Mouse (Mus musculus) heart, postnatal 14 days (tissue): ENCODE results near the gene Ano3. TPM values are rescaled to one million over a fixed set of nuclear protein-coding genes. Genes with fewer than 3 reads are reported as not detected.
"Not testable (repeated sequence)": the region's sequence is repeated elsewhere in the genome, so short reads cannot be mapped to it uniquely, and the experiment has no call there.

Experiments
- DNase-seq, 2 experiments: peaks; one replicate each; pipeline ENCODE4 v3.0.0; 2021 to 2022
- intact Hi-C: fragments of 180-260 bp; cut with DNase I; formaldehyde crosslinking; loops from one replicate; pipeline ENCODE4 v1.15.1; 2025
- long read RNA-seq, 2 experiments: library from polyadenylated mRNA; stranded (forward); transcript quantifications; one replicate each; pipeline ENCODE4 v2.0.0; 2021
- total RNA-seq, 2 experiments: library from RNA; stranded (reverse); gene quantifications; 2 replicates each; pipeline ENCODE4 v1.2.3; 2021

Ano3 gene
- under 1 TPM; 0.22 TPM for total RNA-seq
- long read RNA-seq, experiment 1, result 0 reads
- long read RNA-seq, experiment 2, result 0 reads

GRCm38 (mm10) chr2:110950823-110951222 is at the start of gene Ano3:
Gene Ano3 (minus strand): TSS chr2:110950923.
- DNase-seq, intact Hi-C loops: not testable (repeated sequence)

DNA sequence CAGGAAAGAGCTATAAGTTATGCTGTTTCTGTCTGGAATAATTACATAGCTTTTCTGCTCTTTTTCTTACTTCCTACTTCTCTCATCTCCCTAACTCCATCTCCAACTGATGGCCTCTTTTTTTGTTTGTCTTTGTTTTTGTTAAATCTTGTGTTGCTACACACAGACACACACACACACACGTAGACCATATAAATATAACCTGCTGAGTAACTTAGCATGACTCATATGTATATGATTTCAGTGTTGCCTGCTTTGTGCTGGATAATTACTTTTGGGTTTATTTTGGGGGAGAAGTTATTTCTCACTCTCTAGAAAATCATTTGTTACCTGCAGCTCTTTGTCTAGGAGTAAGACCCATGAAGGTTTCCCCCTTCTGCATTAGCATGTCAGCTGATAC is 39.3 kb upstream of the Ano3 start:
- intact Hi-C loops, result no loop called here
- DNase-seq, result no peak

GRCm38 (mm10) chr2:110989539-110989938 is 38.8 kb upstream of the Ano3 start:
- intact Hi-C loops, result loop anchor here (10.0 kb wide), 1 partner anchor 765 kb away; no protein-coding TSS in a partner anchor
- no peak for DNase-seq

- intact Hi-C loops, result loop anchor here (10.0 kb wide), 1 partner anchor 761 kb away; no protein-coding TSS in a partner anchor
- DNase-seq, result no peak
Observed at GRCm38 (mm10) chr2:110985853-110986271, 35.1 kb upstream of the Ano3 start.

DNA sequence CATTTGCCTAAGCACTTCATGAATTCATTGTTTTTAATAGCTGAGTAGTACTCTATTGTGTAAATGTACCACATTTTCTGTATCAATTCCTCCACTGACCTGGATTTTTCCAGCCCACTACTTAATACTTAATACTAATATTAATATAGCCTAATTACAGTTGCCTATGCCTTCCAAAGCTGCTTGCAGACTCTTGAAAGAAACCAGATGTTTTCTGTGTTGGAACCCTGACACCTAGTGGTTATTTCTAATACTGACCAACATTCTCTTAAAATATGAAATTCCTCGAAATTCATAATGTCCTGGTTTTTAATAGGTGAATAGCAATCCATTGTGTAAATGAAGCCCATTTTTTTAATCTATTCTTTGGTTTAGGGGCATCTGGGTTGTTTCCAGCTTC is 31.0 kb upstream of the Ano3 start:
- intact Hi-C loops, result loop anchor here (1.0 to 10.0 kb wide), 2 partner anchors 318 to 757 kb away; no protein-coding TSS in a partner anchor
- DNase-seq, result no peak

- intact Hi-C loops, result loop anchor here (10.0 kb wide), 1 partner anchor 755 kb away; no protein-coding TSS in a partner anchor
- DNase-seq, result no peak
Observed at GRCm38 (mm10) chr2:110979610-110980009, 28.9 kb upstream of the Ano3 start.

DNA sequence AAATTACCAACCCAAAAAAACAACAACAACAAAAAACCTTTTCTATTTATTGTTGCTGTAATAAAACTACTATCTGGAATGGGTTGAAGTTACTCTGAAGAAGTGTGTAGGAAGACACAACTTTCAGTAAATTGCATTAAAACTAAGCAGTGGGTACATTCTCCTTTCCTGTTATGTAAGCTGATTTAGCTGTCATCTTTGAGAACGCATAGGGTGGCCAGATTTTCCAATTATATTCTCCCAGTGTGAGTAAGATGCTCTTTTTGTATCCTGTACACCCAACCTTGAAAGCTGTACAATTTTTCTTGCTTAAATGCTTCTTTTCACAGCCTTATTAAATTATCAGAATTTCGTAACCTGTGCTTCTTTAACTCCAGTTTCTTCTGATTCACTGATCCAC is 26.1 kb upstream of the Ano3 start:
- no peak for DNase-seq
- intact Hi-C loops, result no loop called here

- intact Hi-C loops, result no loop called here
Observed at GRCm38 (mm10) chr2:110970158-110970557, 19.4 kb upstream of the Ano3 start.

GRCm38 (mm10) chr2:110965398-110965797 is 14.7 kb upstream of the Ano3 start:
- no peak for DNase-seq
- intact Hi-C loops, result no loop called here

More at GRCm38 (mm10) chr2:110970158-110970557, 19.4 kb upstream of the Ano3 start:
- no peak for DNase-seq

DNA sequence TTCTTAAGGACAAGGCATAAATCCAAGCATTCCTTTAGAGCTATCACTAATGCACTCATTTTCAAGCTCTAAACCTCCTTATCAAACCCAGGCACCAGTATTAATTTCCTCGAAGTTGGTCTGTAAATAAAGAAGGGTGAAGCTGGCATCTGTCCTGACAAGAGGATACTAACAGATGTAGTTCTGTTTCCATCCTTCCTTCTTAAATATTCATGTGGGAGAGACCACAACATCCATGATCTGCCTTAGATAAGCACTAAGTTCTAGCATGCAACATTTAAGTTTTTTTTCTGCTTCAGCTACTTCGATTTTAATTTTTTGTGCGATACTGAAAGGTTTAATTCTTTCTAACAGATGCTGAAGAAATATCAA is 305 bp downstream of the Ano3 start:
- intact Hi-C loops, result no loop called here
- no peak for DNase-seq

DNA sequence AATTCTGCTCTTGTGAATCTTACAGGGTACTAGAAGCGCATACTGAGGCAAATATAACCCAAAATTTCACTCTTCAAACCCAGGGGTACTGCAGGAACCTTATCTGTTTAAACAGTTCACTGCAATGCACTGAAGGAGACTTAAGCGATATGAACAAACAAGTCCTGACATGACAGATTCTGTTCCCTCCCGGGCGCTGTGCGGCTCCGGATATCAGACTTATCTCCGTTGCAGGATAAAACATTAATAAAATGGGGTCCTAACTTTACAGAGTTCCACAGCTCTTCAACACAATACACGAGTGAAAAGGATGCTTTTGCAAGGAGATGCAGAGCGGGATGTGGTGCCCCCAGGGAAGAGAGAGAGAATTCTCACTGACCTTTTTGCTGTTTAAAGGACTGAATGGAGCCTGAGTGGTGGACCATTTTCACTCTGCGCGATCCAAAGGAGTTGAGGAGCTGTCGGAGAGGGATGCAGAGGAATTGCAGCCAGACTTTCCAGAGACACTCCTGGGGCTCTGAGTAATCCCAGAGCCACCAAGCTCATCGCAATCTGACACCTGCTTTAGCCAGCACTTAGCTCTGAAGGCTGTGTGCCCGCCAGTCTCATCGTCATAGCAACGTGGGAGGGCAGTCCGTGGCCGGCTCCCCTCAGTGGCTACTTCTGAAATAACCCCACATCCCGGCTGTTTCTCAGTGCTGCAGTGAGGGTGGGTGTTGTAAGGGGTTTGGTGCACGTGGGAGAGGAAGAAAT is 868 bp downstream of the Ano3 start:
- intact Hi-C loops, result no loop called here
- peak; percentile 7 to 23 for DNase-seq

DNA sequence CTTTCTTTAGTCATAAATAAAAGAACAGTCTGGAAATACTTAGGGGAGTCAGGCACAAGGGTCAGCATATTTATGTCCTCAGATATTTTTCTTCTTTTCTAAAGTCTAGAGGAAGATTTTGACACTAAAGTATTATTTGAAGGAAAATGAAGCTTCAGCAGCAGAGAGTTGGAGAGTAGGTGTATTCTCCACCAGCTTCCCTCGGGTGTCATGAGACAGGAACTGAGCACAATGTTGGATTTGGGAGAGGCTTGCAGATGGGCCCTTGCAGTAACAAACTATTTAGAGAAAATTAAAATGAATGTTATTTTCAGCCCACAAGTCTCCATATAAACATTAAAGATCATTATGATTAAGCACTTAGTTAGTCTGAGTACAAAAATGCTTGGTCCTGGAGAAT is 5.6 kb downstream of the Ano3 start:
- intact Hi-C loops, result no loop called here
- no peak for DNase-seq

DNA sequence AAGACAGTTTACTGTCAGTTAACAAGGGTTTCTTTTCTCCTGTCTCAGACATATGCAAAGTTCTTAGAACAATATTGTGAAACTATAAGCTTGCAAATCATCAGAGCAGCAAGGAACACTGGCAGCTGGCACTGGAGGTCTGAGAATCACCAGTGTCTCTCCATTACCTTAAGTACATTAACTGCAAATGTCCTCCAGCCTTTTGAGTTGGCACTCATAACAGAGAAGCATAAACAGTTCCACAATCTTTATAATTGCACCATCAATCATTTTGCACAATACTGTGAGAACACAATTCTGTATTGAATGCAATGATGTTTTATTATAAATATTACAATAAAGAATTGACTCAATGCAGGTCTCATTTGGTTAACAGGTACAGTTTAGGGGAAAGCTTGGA is 15.0 kb downstream of the Ano3 start:
- intact Hi-C loops, result no loop called here
- DNase-seq, result no peak

DNA sequence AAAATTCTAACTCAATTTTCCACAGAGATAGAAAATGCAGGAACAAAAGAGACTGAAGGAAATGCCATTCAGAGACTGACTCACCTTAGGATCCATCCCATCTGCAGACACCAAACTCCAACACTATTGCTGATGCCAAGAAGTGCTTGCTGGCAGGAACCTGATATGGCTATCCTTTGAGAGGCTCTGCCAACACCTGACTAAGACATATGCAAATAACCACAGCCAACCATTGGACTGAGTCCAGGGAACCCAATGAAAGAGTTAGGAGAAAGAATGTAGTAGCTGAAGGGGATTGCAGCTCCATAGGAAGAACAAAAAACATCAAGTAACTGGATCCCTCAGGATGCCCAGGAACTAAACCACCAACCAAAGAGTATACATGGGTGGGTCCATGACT is 21.6 kb downstream of the Ano3 start:
- DNase-seq, result no peak
- intact Hi-C loops, result no loop called here

DNA sequence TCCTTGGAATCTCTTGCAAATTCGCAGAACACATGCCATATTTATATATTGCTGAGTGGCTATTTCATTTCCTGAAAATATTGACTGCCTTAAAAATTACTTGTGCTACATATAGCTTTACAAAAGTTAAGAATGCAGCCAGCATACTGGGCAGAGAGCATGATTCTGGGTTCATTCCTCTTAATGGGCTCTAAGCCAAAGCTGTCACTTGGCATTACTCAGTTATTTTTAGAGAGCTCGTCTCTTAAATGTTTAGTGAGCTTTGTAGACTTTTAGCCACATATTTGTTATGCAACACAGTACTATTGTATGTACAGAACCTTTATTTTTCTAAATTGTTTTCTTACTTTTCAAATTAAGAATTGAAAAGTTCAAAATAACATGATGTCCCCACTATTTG is 41.2 kb downstream of the Ano3 start:
- intact Hi-C loops, result no loop called here
- no peak for DNase-seq

GRCm38 (mm10) chr2:110906473-110906872 is 44.2 kb downstream of the Ano3 start:
- no peak for DNase-seq
- intact Hi-C loops, result no loop called here

DNA sequence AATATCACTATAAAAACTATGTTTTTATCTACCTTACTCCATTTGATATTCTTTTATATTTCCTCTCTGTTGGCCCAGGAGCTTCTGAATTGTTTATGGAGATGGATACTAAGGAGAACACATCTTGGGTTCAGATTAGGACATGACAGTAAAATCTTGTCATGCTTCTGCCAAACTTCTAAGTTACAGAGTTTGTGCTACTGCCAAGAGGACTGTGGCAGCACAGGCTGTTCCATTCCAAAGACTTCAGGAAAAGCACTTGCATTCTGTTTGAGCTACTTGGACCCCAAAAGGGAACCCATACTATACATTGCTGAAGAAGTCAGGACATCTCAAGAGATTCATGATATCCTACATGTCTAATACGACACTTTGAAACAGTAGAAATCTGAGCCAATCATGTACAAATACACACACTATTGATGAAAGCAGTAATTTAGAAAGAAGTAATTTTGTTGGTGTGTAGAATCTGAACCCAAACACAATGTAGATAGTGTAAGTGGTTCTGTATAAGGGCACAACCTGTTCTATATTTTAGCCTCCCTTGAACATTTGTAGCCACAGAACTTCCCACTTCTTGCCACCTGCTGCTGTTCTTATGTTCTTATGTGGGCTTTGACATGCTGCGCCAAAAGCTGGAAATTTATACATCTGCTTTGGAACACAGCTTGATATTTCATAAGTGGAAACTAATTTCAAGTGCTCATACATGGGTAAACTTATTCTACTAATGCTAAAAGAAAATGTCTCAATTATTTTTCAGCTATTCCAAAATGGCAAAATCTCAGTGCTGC is 54.0 kb downstream of the Ano3 start:
- intact Hi-C loops, result no loop called here
- no peak for DNase-seq

DNA sequence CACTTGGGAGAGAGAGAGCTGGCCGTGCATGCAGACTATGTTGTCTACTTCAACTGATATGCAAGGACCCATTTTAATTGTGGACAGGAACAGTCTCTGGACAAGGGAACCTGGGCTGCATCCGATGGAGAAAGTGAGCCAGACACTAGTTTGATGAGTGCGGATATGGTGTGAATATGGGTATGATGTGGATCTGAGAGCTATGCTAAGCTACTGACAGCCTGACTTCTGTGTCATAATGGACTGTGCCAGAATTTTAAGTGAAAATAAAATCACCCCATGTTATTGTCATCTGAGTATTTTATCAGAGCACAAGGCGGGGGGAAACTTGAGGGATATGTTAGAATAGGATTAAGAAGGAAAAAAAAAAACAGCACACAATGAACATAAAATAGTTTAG is 79.1 kb downstream of the Ano3 start:
- DNase-seq, result no peak
- intact Hi-C loops, result no loop called here

DNA sequence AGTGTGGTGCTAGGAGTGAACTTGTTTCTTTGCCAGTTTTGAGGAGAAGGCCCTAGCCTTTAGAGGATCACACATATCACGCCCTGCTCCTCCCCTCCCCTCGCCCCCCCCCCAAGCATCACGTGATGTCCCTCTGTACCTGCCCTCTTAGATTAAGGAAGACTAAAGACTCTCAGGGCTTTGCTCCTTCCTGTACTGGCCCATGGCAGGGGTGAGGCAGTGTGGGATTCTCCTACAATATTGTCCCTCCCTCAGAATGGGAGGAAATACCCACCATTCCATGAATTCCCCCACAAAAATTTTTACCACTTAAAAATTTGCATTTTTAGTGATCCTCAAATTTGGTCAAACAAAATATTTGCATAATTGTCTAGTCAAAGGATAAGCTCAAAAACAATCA is 85.1 kb downstream of the Ano3 start:
- DNase-seq, result no peak
- intact Hi-C loops, result no loop called here

DNA sequence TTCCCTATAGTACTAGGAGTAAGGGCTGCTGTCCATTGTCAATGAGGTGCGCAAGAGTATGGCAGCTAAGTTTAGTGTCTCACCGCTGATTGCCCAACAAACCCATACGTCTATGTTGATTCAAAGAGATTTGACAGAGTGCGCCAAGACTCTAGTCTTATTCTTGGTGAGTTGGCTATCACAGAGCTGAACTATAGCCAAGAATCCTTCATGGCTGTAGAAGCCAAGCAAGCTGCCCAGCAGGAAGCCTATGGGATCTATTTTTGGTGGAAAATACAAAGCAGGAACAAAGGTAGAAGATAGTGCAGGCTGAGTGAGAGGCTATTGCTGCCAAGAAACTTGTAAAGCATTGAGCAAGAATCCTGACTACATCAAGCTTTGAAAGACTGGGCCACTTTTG is 87.3 kb downstream of the Ano3 start:
- intact Hi-C loops, result no loop called here
- DNase-seq, result no peak

DNA sequence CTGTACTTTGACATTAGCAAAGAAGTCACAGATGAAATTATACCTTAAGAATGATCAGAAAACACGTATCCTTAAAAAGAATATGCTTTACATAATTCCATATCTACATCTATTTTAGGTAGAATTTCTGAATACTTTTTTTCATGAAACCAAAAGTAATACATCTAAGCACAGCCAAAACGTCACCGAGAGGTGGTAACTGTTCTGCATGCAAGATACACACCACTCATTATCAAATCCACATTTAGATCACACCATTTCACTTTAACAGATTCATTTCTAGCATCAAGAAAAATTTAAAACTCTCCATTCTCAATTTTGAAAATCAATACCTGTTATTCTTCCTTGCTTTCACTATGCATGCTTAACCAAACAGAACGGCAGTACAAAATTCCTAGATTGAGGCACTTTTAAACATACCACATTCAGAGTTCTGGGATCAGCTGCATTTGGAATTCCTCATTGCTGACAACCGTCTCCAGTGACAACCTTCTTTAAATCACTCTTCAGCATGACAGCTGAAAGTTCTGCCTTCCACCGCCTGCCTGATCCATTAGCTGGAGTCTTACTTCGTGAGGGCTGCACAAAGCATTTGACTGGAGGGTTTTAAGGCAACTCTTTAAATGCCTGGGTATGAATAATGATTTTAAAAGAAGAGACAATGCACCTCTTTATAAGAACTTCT is 111.0 kb downstream of the Ano3 start:
- no peak for DNase-seq
- intact Hi-C loops, result no loop called here
